Mouse (Mus musculus): ENCODE data around the gene Coa5. TPM values are rescaled to one million over a fixed set of nuclear protein-coding genes. Genes with fewer than 3 reads are reported as not detected.

Gene Coa5
- polyA plus RNA-seq, 1 experiment from 2014 or later, result 60.9 TPM

DNA sequence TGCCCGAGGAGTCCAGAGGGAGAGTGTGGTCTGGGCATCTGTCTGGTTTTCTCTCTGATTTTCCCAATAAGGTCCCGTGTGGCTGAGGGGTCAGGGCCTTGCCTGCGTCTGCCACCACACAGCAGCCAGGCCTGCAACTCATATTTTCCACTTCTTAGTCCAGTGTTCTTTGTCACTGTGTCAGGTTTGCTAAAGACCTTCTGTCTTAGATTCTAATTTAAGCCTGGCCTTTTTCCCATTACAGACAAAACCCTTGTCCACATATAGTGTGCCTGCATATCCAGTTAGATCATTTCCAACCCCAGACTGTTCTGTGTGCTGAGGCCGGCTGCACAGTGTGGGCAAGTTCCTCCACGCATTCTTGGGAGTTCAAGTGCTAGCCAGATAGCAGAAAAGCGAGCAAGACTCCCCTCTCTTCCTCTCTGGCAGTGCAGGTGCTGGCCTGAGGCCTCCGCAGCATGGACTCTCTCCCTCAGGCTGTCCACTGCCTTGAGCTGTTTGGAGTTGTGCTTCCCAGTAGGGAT lies 43.4 kb downstream of the Coa5 start:
- Histone ChIP-seq H3K4me1 (ENCODE audit: control insufficient read depth, insufficient read depth, low read length) (no peaks in the 10 kb centered on the region), H3K27me3 (ENCODE audit: control insufficient read depth, insufficient read depth, low read depth, low read length) (no peaks in the 10 kb centered on the region), H3K4me3 (ENCODE audit: low read depth, low read length) (no peak overlapping the region), H3K27ac (ENCODE audit: low read length) (no peak overlapping the region), H3K4me2 (ENCODE audit: low read length) (no peak overlapping the region), H3K9ac (ENCODE audit: low read depth, low read length) (no peak overlapping the region), H3K9me3 (replicated peaks; ENCODE audit: control insufficient read depth, low read length, poor library complexity, severe bottlenecking) (no peaks in the 10 kb centered on the region), H3K36me3 (ENCODE audit: control insufficient read depth, insufficient read depth, low read length) (peaks cover 19% of the 10 kb centered on the region)
- 85% methylated on average over 7 of the region's 7 CpGs for WGBS
- no peak for ATAC-seq

DNA sequence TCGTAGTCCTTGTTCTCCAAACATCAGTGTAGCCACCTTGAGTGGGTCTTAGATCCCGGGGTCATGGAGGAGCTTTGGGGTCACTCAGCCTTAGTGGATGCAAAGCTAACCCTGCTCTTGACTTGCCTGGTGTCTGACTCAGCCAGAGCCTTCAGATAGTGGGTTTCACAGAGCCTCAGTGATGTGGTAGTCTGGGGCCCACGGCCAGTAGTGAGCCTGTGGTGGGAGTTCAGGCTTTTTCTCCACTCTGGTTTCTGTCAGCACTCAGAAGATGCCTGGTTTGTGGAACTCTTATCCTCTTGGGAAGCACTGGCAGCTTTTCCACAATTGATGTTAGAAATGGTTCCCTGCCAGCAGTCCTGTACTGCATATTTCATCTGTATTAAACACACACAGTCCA lies 45.6 kb downstream of the Coa5 start:
- no peak for ATAC-seq
- H3K27me3 ChIP-seq (ENCODE audit: control insufficient read depth, insufficient read depth, low read depth, low read length), result no peaks in the 10 kb centered on the region
- no peak overlapping the region for H3K4me2 ChIP-seq (ENCODE audit: low read length)
- no peaks in the 10 kb centered on the region for H3K9me3 ChIP-seq (replicated peaks; ENCODE audit: control insufficient read depth, low read length, poor library complexity, severe bottlenecking)
- no peak overlapping the region for H3K9ac ChIP-seq (ENCODE audit: low read depth, low read length)
- no peak overlapping the region for H3K4me3 ChIP-seq (ENCODE audit: low read depth, low read length)
- WGBS, result 95% methylated on average over 3 of the region's 3 CpGs
- H3K4me1 ChIP-seq (ENCODE audit: control insufficient read depth, insufficient read depth, low read length), result no peaks in the 10 kb centered on the region
- H3K27ac ChIP-seq (ENCODE audit: low read length), result no peak overlapping the region
- H3K36me3 ChIP-seq (ENCODE audit: control insufficient read depth, insufficient read depth, low read length), result peaks cover 21% of the 10 kb centered on the region

DNA sequence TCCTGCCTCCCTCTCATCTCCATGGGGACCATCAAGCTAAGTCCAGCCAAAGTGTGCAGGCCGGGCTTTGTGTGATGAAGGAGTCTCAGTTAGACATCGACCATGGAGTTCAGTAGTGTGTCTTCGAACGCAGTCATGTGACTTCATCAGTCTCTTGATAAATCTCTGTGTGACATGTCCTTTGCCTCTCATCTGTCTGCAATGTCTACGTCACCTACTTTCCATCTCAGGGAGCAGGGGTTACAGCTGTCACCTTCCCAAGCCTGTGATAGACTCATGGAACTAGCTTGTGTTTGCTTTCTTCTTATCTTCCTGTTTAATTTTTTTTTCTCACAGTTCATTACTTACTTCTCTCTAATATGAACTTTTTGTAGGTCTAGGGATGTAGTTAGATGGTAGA lies 49.0 kb downstream of the Coa5 start:
- peaks cover 18% of the 10 kb centered on the region for H3K36me3 ChIP-seq (ENCODE audit: control insufficient read depth, insufficient read depth, low read length)
- 95% methylated on average over 5 of the region's 5 CpGs for WGBS

DNA sequence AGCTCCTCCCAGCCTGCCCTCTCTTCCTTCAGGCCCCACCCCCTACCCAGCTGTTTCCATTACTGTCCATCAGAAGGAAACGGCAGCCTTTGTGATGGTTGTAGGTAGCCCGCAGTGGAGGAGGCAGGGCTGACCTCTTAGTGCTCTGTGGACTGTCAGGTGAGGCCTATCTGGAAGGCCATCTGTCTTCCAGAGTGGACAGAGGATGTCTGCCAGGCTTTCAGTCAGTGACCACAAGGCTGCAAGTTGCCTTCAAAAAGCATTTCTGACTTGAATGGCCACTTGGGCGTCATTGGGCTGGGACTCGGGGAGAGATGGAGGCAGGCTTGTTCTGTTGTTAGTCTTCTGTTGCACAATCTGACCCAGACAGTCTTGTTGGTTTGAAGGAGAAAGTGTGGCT lies 50.4 kb downstream of the Coa5 start:
- no peak overlapping the region for H3K9ac ChIP-seq (ENCODE audit: low read depth, low read length)
- H3K4me3 ChIP-seq (ENCODE audit: low read depth, low read length), result no peak overlapping the region
- no peak overlapping the region for H3K4me2 ChIP-seq (ENCODE audit: low read length)
- ATAC-seq, result no peak
- no peaks in the 10 kb centered on the region for H3K9me3 ChIP-seq (replicated peaks; ENCODE audit: control insufficient read depth, low read length, poor library complexity, severe bottlenecking)
- no peak overlapping the region for H3K27ac ChIP-seq (ENCODE audit: low read length)
- no peaks in the 10 kb centered on the region for H3K27me3 ChIP-seq (ENCODE audit: control insufficient read depth, insufficient read depth, low read depth, low read length)
- peaks cover 23% of the 10 kb centered on the region for H3K36me3 ChIP-seq (ENCODE audit: control insufficient read depth, insufficient read depth, low read length)
- H3K4me1 ChIP-seq (ENCODE audit: control insufficient read depth, insufficient read depth, low read length), result no peaks in the 10 kb centered on the region
- WGBS, result 83% methylated on average over 4 of the region's 4 CpGs

More for the DNA sequence above, 49.0 kb downstream of the Coa5 start:
- Histone ChIP-seq H3K4me2 (ENCODE audit: low read length) (no peak overlapping the region), H3K9me3 (replicated peaks; ENCODE audit: control insufficient read depth, low read length, poor library complexity, severe bottlenecking) (no peaks in the 10 kb centered on the region), H3K27ac (ENCODE audit: low read length) (no peak overlapping the region), H3K9ac (ENCODE audit: low read depth, low read length) (no peak overlapping the region), H3K27me3 (ENCODE audit: control insufficient read depth, insufficient read depth, low read depth, low read length) (no peaks in the 10 kb centered on the region), H3K4me3 (ENCODE audit: low read depth, low read length) (no peak overlapping the region), H3K4me1 (ENCODE audit: control insufficient read depth, insufficient read depth, low read length) (no peaks in the 10 kb centered on the region)
- no peak for ATAC-seq

DNA sequence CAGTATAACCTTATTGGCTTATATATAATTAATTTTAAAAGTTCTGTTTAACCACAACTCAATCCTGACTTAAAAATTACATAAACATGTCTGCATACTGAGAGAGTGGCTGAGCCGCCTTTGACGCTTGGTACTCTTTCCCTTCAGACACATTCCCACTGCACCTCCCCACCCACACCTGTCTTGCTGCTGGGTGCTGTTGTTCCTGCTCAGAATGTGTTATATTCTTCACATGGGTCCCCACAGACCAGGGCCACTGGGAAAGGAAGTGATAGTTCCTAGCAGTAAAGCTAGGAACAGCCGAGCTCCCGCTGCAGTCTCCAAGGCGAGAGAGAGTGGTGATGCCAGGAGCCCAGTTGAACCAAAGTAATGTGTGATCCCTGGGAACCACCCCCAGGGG lies 51.8 kb downstream of the Coa5 start:
- no peak for ATAC-seq
- H3K27ac ChIP-seq (ENCODE audit: low read length), result no peak overlapping the region
- H3K9me3 ChIP-seq (replicated peaks; ENCODE audit: control insufficient read depth, low read length, poor library complexity, severe bottlenecking), result no peaks in the 10 kb centered on the region
- H3K36me3 ChIP-seq (ENCODE audit: control insufficient read depth, insufficient read depth, low read length), result peaks cover 24% of the 10 kb centered on the region
- H3K4me1 ChIP-seq (ENCODE audit: control insufficient read depth, insufficient read depth, low read length), result no peaks in the 10 kb centered on the region
- no peaks in the 10 kb centered on the region for H3K27me3 ChIP-seq (ENCODE audit: control insufficient read depth, insufficient read depth, low read depth, low read length)
- H3K4me2 ChIP-seq (ENCODE audit: low read length), result no peak overlapping the region
- 95% methylated on average over 5 of the region's 5 CpGs for WGBS
- H3K4me3 ChIP-seq (ENCODE audit: low read depth, low read length), result no peak overlapping the region
- no peak overlapping the region for H3K9ac ChIP-seq (ENCODE audit: low read depth, low read length)

DNA sequence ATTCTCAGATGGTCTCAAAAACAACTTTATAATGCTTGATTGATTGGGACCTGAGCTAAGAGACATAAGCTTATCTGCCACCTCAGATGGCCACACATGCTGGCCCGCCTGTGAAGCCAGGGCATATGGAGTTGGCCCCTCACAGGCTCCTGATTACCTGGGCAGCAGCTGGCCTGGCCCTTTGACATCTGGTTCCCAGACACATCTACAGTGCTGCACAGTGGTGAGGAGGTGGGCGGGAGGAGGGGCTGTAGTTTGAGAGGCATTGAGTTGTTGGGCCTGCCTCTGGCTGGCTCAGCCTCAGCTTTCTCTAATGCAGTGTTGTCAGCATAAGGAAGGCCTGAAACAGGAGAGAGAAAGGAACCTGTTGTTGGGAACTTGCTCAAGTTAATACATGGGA lies 53.2 kb downstream of the Coa5 start:
- no peaks in the 10 kb centered on the region for H3K4me1 ChIP-seq (ENCODE audit: control insufficient read depth, insufficient read depth, low read length)
- H3K4me3 ChIP-seq (ENCODE audit: low read depth, low read length), result no peak overlapping the region
- no peak overlapping the region for H3K9ac ChIP-seq (ENCODE audit: low read depth, low read length)
- H3K27me3 ChIP-seq (ENCODE audit: control insufficient read depth, insufficient read depth, low read depth, low read length), result no peaks in the 10 kb centered on the region
- no peak overlapping the region for H3K4me2 ChIP-seq (ENCODE audit: low read length)
- no peaks in the 10 kb centered on the region for H3K9me3 ChIP-seq (replicated peaks; ENCODE audit: control insufficient read depth, low read length, poor library complexity, severe bottlenecking)
- ATAC-seq, result no peak
- peaks cover 33% of the 10 kb centered on the region for H3K36me3 ChIP-seq (ENCODE audit: control insufficient read depth, insufficient read depth, low read length)
- 94% methylated on average over 2 of the region's 2 CpGs for WGBS
- H3K27ac ChIP-seq (ENCODE audit: low read length), result no peak overlapping the region

DNA sequence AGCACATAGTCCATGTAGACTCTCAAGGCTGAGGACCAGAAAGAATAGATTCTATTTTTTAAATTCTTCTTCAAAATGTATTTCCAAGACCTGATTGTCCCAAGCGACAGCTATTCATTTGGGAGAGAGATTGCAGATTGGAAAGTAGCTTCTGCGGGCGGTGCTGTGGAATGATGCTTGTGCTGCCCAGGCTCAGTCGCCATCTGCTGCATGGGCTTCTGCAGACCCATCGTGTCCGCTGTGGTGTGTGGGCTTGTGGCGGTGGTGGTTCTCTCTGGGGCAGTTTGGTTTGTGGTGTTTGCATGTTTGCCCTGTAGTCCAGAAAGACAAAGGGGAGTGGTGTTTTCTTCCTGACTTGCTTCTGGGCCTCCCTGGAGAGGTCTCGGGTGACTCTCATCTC lies 53.7 kb downstream of the Coa5 start:
- Histone ChIP-seq H3K4me3 (ENCODE audit: low read depth, low read length) (no peak overlapping the region), H3K9ac (ENCODE audit: low read depth, low read length) (no peak overlapping the region), H3K9me3 (replicated peaks; ENCODE audit: control insufficient read depth, low read length, poor library complexity, severe bottlenecking) (no peaks in the 10 kb centered on the region), H3K36me3 (ENCODE audit: control insufficient read depth, insufficient read depth, low read length) (peaks cover 37% of the 10 kb centered on the region), H3K4me1 (ENCODE audit: control insufficient read depth, insufficient read depth, low read length) (no peaks in the 10 kb centered on the region), H3K27ac (ENCODE audit: low read length) (no peak overlapping the region), H3K27me3 (ENCODE audit: control insufficient read depth, insufficient read depth, low read depth, low read length) (no peaks in the 10 kb centered on the region), H3K4me2 (ENCODE audit: low read length) (no peak overlapping the region)
- WGBS, result 96% methylated on average over 8 of the region's 8 CpGs
- ATAC-seq, result no peak

DNA sequence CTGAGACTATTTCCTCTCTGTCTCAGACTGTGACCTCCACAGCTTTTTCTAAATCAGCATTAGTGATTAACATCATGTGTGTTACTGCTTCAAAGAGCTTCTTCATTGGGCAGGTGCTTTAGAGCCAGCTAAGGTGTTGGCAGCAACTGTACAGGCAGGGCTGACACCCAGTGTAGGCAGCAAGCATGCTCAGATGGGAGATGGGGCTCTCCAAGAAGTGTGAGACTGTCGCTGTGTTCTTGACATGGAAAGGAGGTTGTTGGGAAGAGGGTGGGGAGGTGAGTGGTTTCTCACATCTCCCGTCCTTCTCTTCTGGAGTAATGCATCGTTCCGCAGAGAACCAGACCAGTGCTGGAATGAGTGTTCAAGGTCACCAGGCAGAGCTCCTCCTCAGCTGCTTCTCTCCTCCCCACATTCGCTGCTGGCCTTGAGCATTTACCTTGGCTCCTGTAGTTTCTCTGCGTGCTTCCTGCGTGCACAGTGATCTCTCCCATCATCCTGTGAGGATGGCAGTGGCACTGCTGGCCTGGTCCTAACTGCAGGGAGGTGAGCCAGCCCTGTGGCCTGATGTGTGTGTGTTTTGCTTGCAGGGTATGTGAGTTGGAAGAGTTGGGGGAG lies 61.0 kb downstream of the Coa5 start:
- no peaks in the 10 kb centered on the region for H3K4me1 ChIP-seq (ENCODE audit: control insufficient read depth, insufficient read depth, low read length)
- WGBS, result 92% methylated on average over 7 of the region's 7 CpGs
- H3K36me3 ChIP-seq (ENCODE audit: control insufficient read depth, insufficient read depth, low read length), result peaks cover 57% of the 10 kb centered on the region
- H3K4me3 ChIP-seq (ENCODE audit: low read depth, low read length), result no peak overlapping the region
- no peak overlapping the region for H3K4me2 ChIP-seq (ENCODE audit: low read length)
- ATAC-seq, result no peak
- H3K9me3 ChIP-seq (replicated peaks; ENCODE audit: control insufficient read depth, low read length, poor library complexity, severe bottlenecking), result no peaks in the 10 kb centered on the region
- H3K27ac ChIP-seq (ENCODE audit: low read length), result no peak overlapping the region
- H3K9ac ChIP-seq (ENCODE audit: low read depth, low read length), result no peak overlapping the region
- no peaks in the 10 kb centered on the region for H3K27me3 ChIP-seq (ENCODE audit: control insufficient read depth, insufficient read depth, low read depth, low read length)

DNA sequence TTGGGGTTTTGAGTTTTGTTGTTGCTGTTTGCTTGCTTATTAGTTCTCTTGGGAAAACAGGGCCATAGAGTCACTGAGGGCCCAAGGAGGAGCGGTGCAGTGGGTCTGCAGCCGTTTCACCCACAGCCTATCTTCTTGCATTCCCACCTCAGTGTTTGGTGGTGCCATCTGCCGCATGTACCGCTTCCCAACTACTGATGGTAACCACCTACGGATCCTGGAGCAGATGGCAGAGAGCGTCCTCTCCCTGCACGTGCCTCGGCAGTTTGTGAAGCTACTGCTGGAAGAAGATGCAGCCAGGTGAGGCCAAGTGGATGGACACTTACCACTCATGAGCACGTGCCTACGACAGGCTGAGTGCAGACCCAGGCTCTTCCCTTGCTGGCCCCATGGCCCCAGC lies 61.8 kb downstream of the Coa5 start:
- H3K36me3 ChIP-seq (ENCODE audit: control insufficient read depth, insufficient read depth, low read length), result peaks cover 53% of the 10 kb centered on the region
- no peaks in the 10 kb centered on the region for H3K27me3 ChIP-seq (ENCODE audit: control insufficient read depth, insufficient read depth, low read depth, low read length)
- no peaks in the 10 kb centered on the region for H3K4me1 ChIP-seq (ENCODE audit: control insufficient read depth, insufficient read depth, low read length)
- no peaks in the 10 kb centered on the region for H3K9me3 ChIP-seq (replicated peaks; ENCODE audit: control insufficient read depth, low read length, poor library complexity, severe bottlenecking)
- WGBS, result 95% methylated on average over 10 of the region's 10 CpGs
- ATAC-seq, result no peak
- no peak overlapping the region for H3K9ac ChIP-seq (ENCODE audit: low read depth, low read length)
- H3K4me2 ChIP-seq (ENCODE audit: low read length), result no peak overlapping the region
- no peak overlapping the region for H3K4me3 ChIP-seq (ENCODE audit: low read depth, low read length)
- H3K27ac ChIP-seq (ENCODE audit: low read length), result no peak overlapping the region

All from midbrain, embryonic 16.5 days (tissue).